Mouse (Mus musculus) brain, embryonic 18.5 days (tissue): ENCODE data around the gene Psmc6.

ENCODE experiments used
- DNase-seq: peaks from one replicate; pipeline ENCODE4 v3.0.0-alpha.2; 2012; ENCODE audit warnings: low read depth, low spot score

Gene Psmc6

GRCm38 (mm10) chr14:45350931-45351859 is 21.6 kb downstream of the Psmc6 start, which contains the start of gene Styx:
Gene Styx, plus strand, starts transcription at chr14:45351093.
- DNase-seq, result peak; percentile 74

GRCm38 (mm10) chr14:45364211-45365195 is 34.9 kb downstream of the Psmc6 start:
- DNase-seq, result no peak

- no peak for DNase-seq
These were observed 35.6 kb downstream of the Psmc6 start for GRCm38 (mm10) chr14:45365196-45365587.

- DNase-seq, result no peak
These were observed 49.2 kb downstream of the Psmc6 start for GRCm38 (mm10) chr14:45378771-45379170.

DNA sequence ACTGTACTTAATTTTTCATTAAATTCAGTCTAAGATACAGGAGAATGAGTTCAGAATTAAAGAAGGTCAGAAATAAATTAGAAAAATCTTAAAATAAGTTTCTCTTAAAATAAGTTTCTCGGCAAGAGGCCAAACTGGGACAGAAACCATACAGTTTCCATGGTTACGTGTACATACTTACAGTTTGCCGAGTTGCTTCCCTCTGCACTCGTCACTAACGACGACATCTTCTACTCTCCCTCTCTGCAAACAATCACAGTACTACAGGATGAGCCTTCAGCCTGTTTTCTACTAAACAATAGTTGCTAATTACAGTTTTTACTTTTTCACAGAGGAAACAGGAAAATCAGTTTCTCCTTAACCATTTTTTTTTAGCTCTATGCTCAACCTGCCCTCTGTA is 51.2 kb downstream of the Psmc6 start:
- DNase-seq, result no peak

- DNase-seq, result no peak
These were observed 53.3 kb downstream of the Psmc6 start for GRCm38 (mm10) chr14:45382912-45383311.

DNA sequence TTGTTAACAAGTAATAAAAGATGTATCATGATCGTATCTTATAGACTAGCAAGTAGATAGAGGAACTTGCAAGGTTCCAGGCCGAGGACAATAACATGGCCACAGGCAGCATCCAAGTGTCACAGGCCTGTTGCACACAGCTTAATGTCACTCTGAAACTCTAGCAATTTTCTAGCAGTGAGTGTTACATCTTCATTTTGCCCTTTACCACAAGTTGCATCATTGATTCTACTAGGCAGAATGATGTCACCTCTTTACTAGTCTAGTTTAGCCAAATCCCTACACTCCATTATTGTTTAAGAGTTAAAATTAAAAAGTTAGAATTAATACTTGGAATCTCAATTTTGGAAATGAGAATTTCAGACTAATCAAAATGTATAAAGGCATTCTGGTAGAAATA is 56.0 kb downstream of the Psmc6 start:
- no peak for DNase-seq

DNA sequence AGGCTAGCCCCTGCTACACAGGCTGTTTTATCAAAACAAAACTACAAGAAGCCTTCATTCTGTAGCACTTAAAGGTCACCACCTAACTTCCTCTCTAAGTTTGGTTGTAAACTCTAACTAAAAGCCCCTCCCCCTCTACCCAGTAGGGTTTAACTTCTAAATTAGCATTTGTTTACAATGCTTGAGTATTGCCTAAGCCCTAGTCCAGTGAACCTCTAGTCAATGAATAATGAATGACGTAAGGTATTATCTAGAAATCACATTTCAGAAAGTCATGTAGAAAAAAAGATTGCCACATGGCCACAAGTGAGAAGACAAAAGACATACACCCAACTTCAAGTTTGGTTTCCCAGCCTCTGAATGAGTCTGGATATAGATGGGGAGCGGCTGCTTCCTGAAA is 57.9 kb downstream of the Psmc6 start:
- DNase-seq, result no peak

DNA sequence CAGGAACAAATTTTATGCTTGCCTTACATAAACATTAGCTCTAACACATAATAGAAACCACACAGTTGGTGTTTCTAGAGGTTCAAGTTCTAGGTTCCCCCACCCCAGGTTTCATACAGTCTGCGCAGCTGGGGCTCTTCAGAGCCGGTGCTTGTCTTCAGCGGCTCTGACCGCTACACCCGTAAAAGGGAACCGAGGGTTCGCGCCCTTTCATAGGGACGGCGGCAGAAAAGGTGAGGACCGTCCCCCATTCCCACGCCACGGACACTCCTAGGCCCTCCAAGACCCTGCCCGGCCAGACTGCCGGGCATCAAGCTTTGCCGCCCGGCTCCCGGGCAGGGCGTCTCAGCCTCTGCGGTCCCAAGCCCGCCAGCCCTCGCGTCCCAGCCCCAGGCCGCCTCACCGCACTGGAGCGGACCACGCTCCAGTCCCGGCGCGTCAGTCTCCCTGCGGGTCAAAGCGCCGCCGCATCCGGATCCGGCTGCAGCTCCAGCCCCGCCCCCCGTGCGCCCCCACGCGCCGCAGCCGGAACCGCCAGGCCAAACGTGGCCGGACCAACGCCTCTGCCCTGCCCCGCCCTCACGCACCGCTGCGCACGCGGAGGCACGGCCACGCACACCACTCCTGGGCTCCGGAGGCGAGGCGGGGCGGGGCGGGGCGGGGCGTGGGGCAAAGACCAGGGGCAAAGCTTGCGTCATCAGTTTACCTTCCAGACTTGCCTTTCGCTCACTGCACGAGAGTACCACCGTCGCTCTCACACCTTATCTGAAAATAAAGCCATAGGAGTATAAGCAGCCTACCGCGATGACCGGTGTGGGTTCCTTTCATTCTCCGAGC is 59.0 kb downstream of the Psmc6 start:
- peak; percentile 56 for DNase-seq

DNA sequence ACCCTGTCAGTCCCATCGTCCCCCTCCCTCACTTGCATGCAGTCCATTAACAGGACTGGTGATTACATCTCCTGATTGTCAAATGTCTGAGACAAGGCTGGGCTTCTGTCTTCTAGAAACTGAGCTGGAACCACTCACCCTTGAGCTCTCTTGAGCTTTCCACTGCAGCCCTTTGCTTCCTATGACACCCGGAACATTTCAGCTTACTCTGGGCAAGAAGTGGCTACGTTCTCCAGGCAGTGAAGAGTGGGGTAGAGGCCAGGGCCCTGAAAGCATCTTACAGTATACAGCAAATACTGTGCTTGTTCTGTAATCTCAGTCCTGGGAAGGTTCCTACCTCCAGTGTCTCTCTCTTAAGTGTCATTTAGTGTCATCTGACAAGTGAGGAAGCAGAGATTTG is 59.6 kb downstream of the Psmc6 start:
- DNase-seq, result no peak
